Mouse (Mus musculus) MEL (cell line): ENCODE results near the gene Abhd8. TPM values are rescaled to one million over a fixed set of nuclear protein-coding genes. Genes with fewer than 3 reads are reported as not detected.
A peak's percentile ranks its signal among the peaks of the same experiment; 100 is the strongest.

Experiments
- DNase-seq: peaks from one replicate; pipeline ENCODE4 v3.0.0; 2011; ENCODE audit warnings: low read depth, low spot score
- H3K27ac ChIP-seq: 2 replicates; pipeline ENCODE4 v1.5.1; 2012; ENCODE audit warnings: low read depth, mild to moderate bottlenecking, control low read depth, low read length, moderate library complexity; ENCODE audit not compliant: control insufficient read depth
- H3K27me3 ChIP-seq, 2 experiments: fragments of 150-350 bp in 1 of 2; sonication (generic) in 1 of 2; 2 replicates each; pipeline ENCODE4 v1.6.1; 2012; ENCODE audit warnings: low read length in 2 of 2, mild to moderate bottlenecking in 2 of 2, improper control_type of control experiment in 1 of 2, moderate library complexity in 1 of 2; ENCODE audit not compliant: insufficient read depth in 2 of 2, control insufficient read depth in 1 of 2
- H3K36me3 ChIP-seq, 2 experiments: 2 replicates each; pipeline ENCODE4 v1.6.1; 2012 to 2014; ENCODE audit warnings: low read length in 2 of 2, improper control_type of control experiment in 1 of 2, inconsistent platforms in 1 of 2, mild to moderate bottlenecking in 1 of 2; ENCODE audit not compliant: insufficient read depth in 2 of 2, control insufficient read depth in 1 of 2
- H3K4me1 ChIP-seq, 2 experiments: fragments of 150-350 bp in 1 of 2; sonication (generic) in 1 of 2; 2 replicates each; pipeline ENCODE4 v1.6.1; 2012; ENCODE audit warnings: low read length in 2 of 2, improper control_type of control experiment in 1 of 2, mild to moderate bottlenecking in 1 of 2; ENCODE audit not compliant: insufficient read depth in 2 of 2, control insufficient read depth in 1 of 2
- H3K4me3 ChIP-seq, 2 experiments: fragments of 150-350 bp in 1 of 2; sonication (generic) in 1 of 2; 2 replicates each; pipeline ENCODE4 v1.5.1; 2012; ENCODE audit warnings: low read depth in 2 of 2, low read length in 2 of 2, mild to moderate bottlenecking in 2 of 2, moderate library complexity in 2 of 2, control low read depth in 1 of 2, improper control_type of control experiment in 1 of 2; ENCODE audit not compliant: control insufficient read depth in 1 of 2, insufficient read depth in 1 of 2
- H3K79me2 ChIP-seq: 2 replicates; pipeline ENCODE4 v1.6.1; 2012; ENCODE audit warnings: mild to moderate bottlenecking, low read length, moderate library complexity; ENCODE audit not compliant: control insufficient read depth, poor library complexity, insufficient read depth
- H3K9ac ChIP-seq: 2 replicates; pipeline ENCODE4 v1.6.1; 2012; ENCODE audit warnings: low read depth, mild to moderate bottlenecking, control low read depth, low read length, moderate library complexity; ENCODE audit not compliant: control insufficient read depth, poor library complexity, severe bottlenecking
- H3K9me3 ChIP-seq: fragments of 150-350 bp; sonication (generic); replicated peaks from 2 replicates; pipeline ENCODE4 v1.6.1; 2012; ENCODE audit warnings: mild to moderate bottlenecking, low read length, improper control_type of control experiment, moderate library complexity; ENCODE audit not compliant: insufficient read depth
- BHLHE40 ChIP-seq: IDR thresholded peaks from 2 replicates; pipeline ENCODE4 v1.6.1; 2012; ENCODE audit warnings: low read depth, mild to moderate bottlenecking, inconsistent platforms, low read length, improper control_type of control experiment, borderline replicate concordance
- CTCF ChIP-seq, 3 experiments: IDR thresholded peaks in 2 of 3; conservative IDR thresholded peaks in 1 of 3; 2 replicates each; pipeline ENCODE4 v1.5.1; 2011 to 2012; ENCODE audit warnings: low read length in 3 of 3, low read depth in 2 of 3, mild to moderate bottlenecking in 2 of 3, improper control_type of control experiment in 1 of 3, inconsistent platforms in 1 of 3, mixed read lengths in 1 of 3, moderate library complexity in 1 of 3; ENCODE audit not compliant: control insufficient read depth in 1 of 3, insufficient read depth in 1 of 3, poor library complexity in 1 of 3, severe bottlenecking in 1 of 3
- E2F4 ChIP-seq: IDR thresholded peaks from 2 replicates; pipeline ENCODE4 v1.6.1; 2011; ENCODE audit warnings: low read depth, low read length, improper control_type of control experiment, borderline replicate concordance
- ELF1 ChIP-seq: IDR thresholded peaks from 2 replicates; pipeline ENCODE4 v1.6.1; 2014; ENCODE audit warnings: low read depth, mild to moderate bottlenecking, inconsistent platforms, low read length, improper control_type of control experiment, moderate library complexity
- ETS1 ChIP-seq: IDR thresholded peaks from 2 replicates; pipeline ENCODE4 v1.6.1; 2012; ENCODE audit warnings: low read depth, mild to moderate bottlenecking, inconsistent platforms, low read length, improper control_type of control experiment, moderate library complexity
- GABPA ChIP-seq: IDR thresholded peaks from 2 replicates; pipeline ENCODE4 v1.6.1; 2012; ENCODE audit warnings: low read depth, mild to moderate bottlenecking, inconsistent platforms, low read length, improper control_type of control experiment, moderate library complexity
- GATA1 ChIP-seq: IDR thresholded peaks from 2 replicates; pipeline ENCODE4 v1.6.1; 2011; ENCODE audit warnings: low read depth, low read length, improper control_type of control experiment
- HCFC1 ChIP-seq: IDR thresholded peaks from 2 replicates; pipeline ENCODE4 v1.6.1; 2012; ENCODE audit warnings: low read depth, mild to moderate bottlenecking, inconsistent platforms, low read length, improper control_type of control experiment, moderate library complexity
- MAFK ChIP-seq: IDR thresholded peaks from 2 replicates; pipeline ENCODE4 v1.6.1; 2011; ENCODE audit warnings: low read depth, mild to moderate bottlenecking, low read length, improper control_type of control experiment, borderline replicate concordance
- MXI1 ChIP-seq: IDR thresholded peaks from 2 replicates; pipeline ENCODE4 v1.6.1; 2011; ENCODE audit warnings: mild to moderate bottlenecking, low read depth, low read length, improper control_type of control experiment
- MYB ChIP-seq: IDR thresholded peaks from 2 replicates; pipeline ENCODE4 v1.6.1; 2011; ENCODE audit warnings: mild to moderate bottlenecking, low read depth, low read length, improper control_type of control experiment
- NRF1 ChIP-seq: IDR thresholded peaks from 2 replicates; pipeline ENCODE4 v1.6.1; 2014; ENCODE audit warnings: low read depth, mild to moderate bottlenecking, inconsistent platforms, low read length, improper control_type of control experiment, moderate library complexity; ENCODE audit not compliant: poor library complexity, insufficient read depth, severe bottlenecking
- POLR2A ChIP-seq, 2 experiments: IDR thresholded peaks; 2 replicates each; pipeline ENCODE4 v1.6.1; 2011 to 2012; ENCODE audit warnings: low read length in 2 of 2, mild to moderate bottlenecking in 2 of 2, control low read depth in 1 of 2, improper control_type of control experiment in 1 of 2, low read depth in 1 of 2, moderate library complexity in 1 of 2; ENCODE audit not compliant: control insufficient read depth in 1 of 2, insufficient read depth in 1 of 2, poor library complexity in 1 of 2
- POLR2AphosphoS5 ChIP-seq: IDR thresholded peaks from 2 replicates; pipeline ENCODE4 v1.6.1; 2012; ENCODE audit warnings: low read depth, borderline replicate concordance, mild to moderate bottlenecking, inconsistent platforms, low read length, moderate library complexity, mixed read lengths
- RAD21 ChIP-seq: IDR thresholded peaks from 2 replicates; pipeline ENCODE4 v1.6.1; 2011; ENCODE audit warnings: mild to moderate bottlenecking, low read depth, low read length, improper control_type of control experiment
- SIN3A ChIP-seq: IDR thresholded peaks from 2 replicates; pipeline ENCODE4 v1.6.1; 2012; ENCODE audit warnings: low read length, improper control_type of control experiment, inconsistent platforms
- SMC3 ChIP-seq: IDR thresholded peaks from 2 replicates; pipeline ENCODE4 v1.6.1; 2011; ENCODE audit warnings: low read depth, low read length, improper control_type of control experiment
- TCF12 ChIP-seq: IDR thresholded peaks from 2 replicates; pipeline ENCODE4 v1.6.1; 2014; ENCODE audit warnings: low read depth, mild to moderate bottlenecking, inconsistent platforms, low read length, improper control_type of control experiment, moderate library complexity
- UBTF ChIP-seq: IDR thresholded peaks from 2 replicates; pipeline ENCODE4 v1.6.1; 2012; ENCODE audit warnings: low read depth, mild to moderate bottlenecking, inconsistent platforms, low read length, improper control_type of control experiment, moderate library complexity, borderline replicate concordance; ENCODE audit not compliant: insufficient read depth
- USF2 ChIP-seq, 2 experiments: IDR thresholded peaks; 2 replicates each; pipeline ENCODE4 v1.6.1; 2011 to 2012; ENCODE audit warnings: improper control_type of control experiment in 2 of 2, low read length in 2 of 2, borderline replicate concordance in 1 of 2, inconsistent platforms in 1 of 2, low read depth in 1 of 2, mild to moderate bottlenecking in 1 of 2; ENCODE audit not compliant: insufficient read depth in 1 of 2
- ZC3H11A ChIP-seq: IDR thresholded peaks from 2 replicates; pipeline ENCODE4 v1.6.1; 2012; ENCODE audit warnings: low read depth, mild to moderate bottlenecking, inconsistent platforms, low read length, improper control_type of control experiment
- ZKSCAN1 ChIP-seq: IDR thresholded peaks from 2 replicates; pipeline ENCODE4 v1.6.1; 2012; ENCODE audit warnings: low read depth, mild to moderate bottlenecking, inconsistent platforms, low read length, improper control_type of control experiment, moderate library complexity
- polyA plus RNA-seq, 2 experiments: library from polyadenylated mRNA; stranded (reverse) in 1 of 2; unstranded in 1 of 2; fragments of >175 nt in 1 of 2; fragments of >200 nt in 1 of 2; gene quantifications; 2 replicates each; pipeline versions ENCODE4 v1.2.1 to v1.2.4; 2012; ENCODE audit warnings: low replicate concordance in 2 of 2, low read depth in 1 of 2; ENCODE audit not compliant: insufficient read length in 2 of 2, insufficient read depth in 1 of 2, missing spikeins in 1 of 2
- total RNA-seq: library from RNA; depleted of rRNA; stranded (reverse); fragments of 300-350 nt; gene quantifications from 2 replicates; pipeline ENCODE4 v1.2.3, GENCODE M21; 2012

Gene Abhd8
- total and polyA plus RNA-seq, 3 experiments: 28.5 to 39.2 TPM; not detected in 1

DNA sequence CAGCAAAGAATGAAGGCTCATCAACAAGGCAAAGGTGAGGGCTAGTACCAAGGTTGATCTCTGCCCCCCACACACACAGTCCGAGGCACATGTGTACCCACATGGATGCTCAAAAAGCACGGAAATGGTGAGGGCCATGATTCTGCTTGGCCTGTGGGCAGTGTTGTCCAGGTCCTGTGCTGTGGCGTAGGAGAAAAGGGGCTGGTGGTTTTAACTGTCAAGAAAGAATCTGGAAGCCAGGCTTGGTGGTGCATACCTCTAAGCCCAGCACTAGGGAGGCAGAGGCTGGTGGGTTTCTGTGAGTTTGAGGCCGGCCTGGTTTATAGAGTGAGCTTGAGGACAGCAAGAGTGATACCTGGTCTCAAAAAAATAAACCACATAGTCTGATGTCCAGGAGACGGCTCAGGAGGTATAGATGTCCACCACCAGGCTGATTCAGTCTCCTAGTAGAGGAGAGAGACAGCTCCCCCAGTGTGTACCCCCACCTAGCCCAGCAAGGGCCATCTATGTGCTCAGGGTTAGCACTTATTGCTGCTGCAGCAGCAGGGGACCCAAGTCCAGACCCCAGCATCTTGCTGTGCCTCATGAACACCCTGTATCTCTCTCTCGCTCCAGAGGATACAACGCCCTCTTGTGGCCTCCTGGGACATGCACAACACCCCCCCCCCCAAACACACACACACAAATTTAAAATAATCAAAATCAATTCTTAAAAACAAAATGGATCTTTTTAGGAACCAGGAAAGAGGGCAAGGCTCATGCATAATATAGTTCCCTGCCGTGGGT, 9.3 kb upstream of the Abhd8 start:
- Histone ChIP-seq H3K9me3 (no peaks in the 10 kb centered on the region), H3K36me3 (peaks cover 0 to 8% of the 10 kb centered on the region in 2 experiments; a peak in 1 of 4 replicates), H3K4me1 (peaks cover 0 to 14% of the 10 kb centered on the region in 2 experiments; a peak in 2 of 4 replicates), H3K79me2 (peaks cover 19% of the 10 kb centered on the region), H3K4me3 (no peak overlapping the region)
- DNase-seq: peak; percentile 44
- TF ChIP-seq CTCF (IDR thresholded peaks at IDR 0.05 in 2 of 3, conservative IDR thresholded peaks at IDR 0.05 in 1 of 3; ENCODE audit: control insufficient read depth in 1 of 3, insufficient read depth in 1 of 3, low read depth in 2 of 3, low read length in 3 of 3, poor library complexity in 1 of 3, severe bottlenecking in 1 of 3): peak; percentile 19 to 66 (median 41); a peak in 5 of 6 replicates
- peak; percentile 21; the same call in 1 of the 2 replicates for TF ChIP-seq SMC3
- TF ChIP-seq GABPA: no peak
- TF ChIP-seq, all 39 proteins: peak for 2
- H3K27ac ChIP-seq: no peak overlapping the region
- no peak overlapping the region for H3K9ac ChIP-seq
- H3K27me3 ChIP-seq: no peaks in the 10 kb centered on the region

DNA sequence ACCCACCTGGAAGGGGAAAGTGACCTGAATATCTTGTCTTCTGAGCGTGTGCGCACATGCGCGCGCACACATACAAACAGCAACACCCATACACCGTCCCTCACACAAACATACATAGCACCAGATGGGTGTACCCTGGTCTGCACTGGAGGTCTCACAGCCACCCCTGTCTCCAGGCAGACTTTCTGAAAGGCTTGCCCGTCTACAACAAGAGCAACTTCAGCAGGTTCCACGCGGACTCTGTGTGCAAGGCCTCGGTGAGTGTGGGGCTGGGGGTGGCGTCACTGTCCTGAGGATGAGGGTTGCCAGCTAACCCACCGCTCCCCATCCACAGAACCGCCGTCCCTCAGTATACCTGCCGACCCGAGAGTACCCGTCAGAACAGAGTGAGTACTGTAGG, 8.4 kb upstream of the Abhd8 start:
- Histone ChIP-seq H3K27me3 (no peaks in the 10 kb centered on the region), H3K9ac (no peak overlapping the region), H3K27ac (no peak overlapping the region), H3K9me3 (no peaks in the 10 kb centered on the region), H3K4me1 (peaks cover 0 to 14% of the 10 kb centered on the region in 2 experiments; a peak in 2 of 4 replicates), H3K36me3 (peaks cover 0 to 8% of the 10 kb centered on the region in 2 experiments; a peak in 1 of 4 replicates), H3K4me3 (no peak overlapping the region), H3K79me2 (peaks cover 19% of the 10 kb centered on the region)
- DNase-seq: no peak
- no peak for TF ChIP-seq ZC3H11A

DNA sequence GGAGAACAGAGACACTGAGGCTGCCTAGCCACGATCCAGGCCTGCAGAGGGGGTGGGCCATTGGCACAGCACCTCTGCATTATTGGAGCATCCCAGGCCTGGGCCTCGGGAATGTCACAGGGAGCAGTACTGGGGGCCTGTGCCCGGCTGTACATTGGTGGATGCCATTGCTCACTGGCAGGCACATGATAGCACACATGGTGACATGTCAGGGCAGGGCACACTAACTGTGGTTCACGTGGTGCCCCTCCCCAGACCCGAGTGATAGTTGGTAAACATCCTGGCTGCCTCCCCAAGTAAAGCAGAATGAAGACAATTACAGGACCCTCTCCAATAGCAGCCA, 7.4 kb upstream of the Abhd8 start:
- no peak for DNase-seq
- Histone ChIP-seq H3K36me3 (peaks cover 0 to 8% of the 10 kb centered on the region in 2 experiments; a peak in 1 of 4 replicates), H3K79me2 (peaks cover 17% of the 10 kb centered on the region), H3K27me3 (no peaks in the 10 kb centered on the region), H3K27ac (no peak overlapping the region), H3K4me1 (peaks cover 0 to 17% of the 10 kb centered on the region in 2 experiments; a peak in 2 of 4 replicates), H3K4me3 (no peak overlapping the region), H3K9ac (no peak overlapping the region)
- TF ChIP-seq HCFC1 (no peak), MXI1 (no peak), ETS1 (no peak), POLR2AphosphoS5 (no peak), MYB (no peak), GATA1 (no peak), RAD21 (no peak), UBTF (no peak), MAFK (no peak), ZKSCAN1 (no peak), E2F4 (no peak), ZC3H11A (no peak), TCF12 (no peak), BHLHE40 (no peak), USF2 (IDR thresholded peaks at IDR 0.05; ENCODE audit: borderline replicate concordance in 1 of 2, insufficient read depth in 1 of 2, low read depth in 1 of 2, low read length in 2 of 2) (no peak), CTCF (IDR thresholded peaks at IDR 0.05 in 2 of 3, conservative IDR thresholded peaks at IDR 0.05 in 1 of 3; ENCODE audit: control insufficient read depth in 1 of 3, insufficient read depth in 1 of 3, low read depth in 2 of 3, low read length in 3 of 3, poor library complexity in 1 of 3, severe bottlenecking in 1 of 3) (no peak), SIN3A (no peak), ELF1 (no peak), NRF1 (no peak), POLR2A (IDR thresholded peaks at IDR 0.05; ENCODE audit: control insufficient read depth in 1 of 2, insufficient read depth in 1 of 2, low read depth in 1 of 2, low read length in 2 of 2, poor library complexity in 1 of 2) (no peak)
- TF ChIP-seq, all 39 proteins: peak for 0
- H3K9me3 ChIP-seq: no peaks in the 10 kb centered on the region
